Mouse (Mus musculus) cerebellum, adult (tissue): ENCODE results near the gene Pds5b.
"Not testable (repeated sequence)": the region's sequence is repeated elsewhere in the genome, so short reads cannot be mapped to it uniquely, and the experiment has no call there.

Experiments used
- ATAC-seq: cut with Nextera tagmentation; 2 replicates; pipeline ENCODE4 v1.9.2; 2017; ENCODE audit warnings: mild to moderate bottlenecking, moderate library complexity, mixed read lengths; ENCODE audit not compliant: insufficient number of reproducible peaks, low FRiP score, low TSS enrichment

The Pds5b gene

DNA sequence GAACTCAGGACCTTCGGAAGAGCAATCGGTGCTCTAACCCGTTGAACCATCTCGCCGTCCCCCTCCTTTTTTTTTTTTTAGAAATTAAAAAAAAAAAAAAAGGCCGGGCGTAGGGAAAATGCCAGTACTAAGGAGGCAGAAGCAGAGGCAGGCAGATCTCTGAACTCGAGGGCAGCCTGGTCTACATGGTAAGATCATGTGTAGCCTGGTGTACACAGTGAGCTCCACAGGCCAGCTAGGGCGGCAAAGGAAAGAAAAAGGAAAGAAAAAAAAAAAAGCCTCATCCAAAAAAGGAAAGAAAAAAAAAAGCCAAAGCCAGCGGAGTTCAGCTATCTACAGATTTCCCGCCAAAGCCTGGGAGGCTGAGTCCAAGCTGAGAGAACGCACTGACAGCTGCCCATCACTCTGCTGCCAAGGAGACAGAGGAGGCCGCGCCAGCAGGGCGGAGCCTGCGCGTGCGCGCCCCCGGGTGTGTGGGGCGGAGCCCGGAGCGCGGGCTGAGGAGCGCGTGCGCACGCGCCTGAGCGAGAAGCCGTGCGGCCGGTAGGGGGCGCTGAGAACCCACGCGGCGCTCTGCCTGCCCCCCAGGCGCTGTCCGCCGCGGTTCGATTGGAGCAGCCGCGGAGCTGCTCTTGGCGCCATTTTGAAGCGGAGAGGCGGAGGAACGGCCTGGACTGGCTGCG, at the start of gene Pds5b:
Gene Pds5b (plus strand): TSS at position 587 of the 683 bp plus-strand sequence.
- ATAC-seq: peak; percentile 95

DNA sequence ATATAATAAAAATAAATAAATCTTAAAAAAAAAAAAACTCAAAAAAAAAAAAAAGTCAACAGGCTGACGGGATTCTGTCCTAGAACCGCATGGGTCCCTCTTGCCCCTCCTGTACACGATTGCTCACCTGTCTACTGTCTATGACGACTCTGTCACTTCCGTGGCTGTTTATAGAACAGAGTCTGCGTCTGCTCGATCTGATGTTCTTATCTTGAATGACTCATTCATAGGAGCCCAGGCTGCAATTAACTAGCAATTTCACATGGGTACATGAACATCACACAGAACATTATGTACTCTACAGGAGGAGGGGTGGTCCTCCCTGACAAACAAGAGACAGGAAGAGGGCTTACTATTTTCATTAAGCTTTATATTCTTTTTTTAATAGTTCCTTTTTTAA, 48.0 kb upstream of the Pds5b start:
- ATAC-seq: no peak

DNA sequence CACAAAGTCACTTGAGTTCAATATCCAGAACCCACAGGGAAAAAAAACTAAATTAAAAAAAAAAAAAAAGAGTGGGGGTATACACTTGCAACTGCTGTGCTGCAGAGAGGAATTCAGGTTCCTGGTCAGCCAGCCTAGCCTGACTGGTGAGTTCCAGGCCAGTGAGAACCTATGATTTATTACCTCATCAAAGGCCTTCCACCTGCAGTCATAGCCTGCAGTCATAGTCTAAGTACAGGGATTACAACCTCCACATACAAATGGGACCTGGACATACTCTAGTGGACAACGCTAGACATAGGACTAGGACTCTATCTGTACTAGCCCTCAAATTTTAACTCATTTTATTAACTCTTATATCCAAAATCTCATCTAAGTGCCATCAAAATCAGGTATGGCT, 44.3 kb upstream of the Pds5b start:
- ATAC-seq: no peak

DNA sequence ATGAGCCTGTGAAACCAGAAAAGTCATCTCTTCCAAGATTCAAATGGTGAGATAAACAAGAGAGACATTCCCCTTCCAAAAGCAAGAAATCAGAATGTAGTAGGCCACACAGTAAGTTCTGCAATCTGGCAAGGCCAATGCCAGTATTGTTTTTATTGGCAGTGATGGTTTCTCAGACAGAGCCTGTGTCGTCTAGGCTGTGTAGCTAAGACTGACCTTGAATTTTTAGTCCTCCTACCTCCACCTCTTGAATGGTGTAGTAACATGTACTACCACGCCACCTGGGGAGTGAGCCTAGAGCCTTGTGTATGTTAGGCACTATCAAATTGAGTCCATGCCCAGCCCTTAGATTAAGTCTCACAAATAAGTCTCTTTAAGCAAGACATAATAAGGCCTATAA, 43.8 kb upstream of the Pds5b start:
- ATAC-seq: no peak

DNA sequence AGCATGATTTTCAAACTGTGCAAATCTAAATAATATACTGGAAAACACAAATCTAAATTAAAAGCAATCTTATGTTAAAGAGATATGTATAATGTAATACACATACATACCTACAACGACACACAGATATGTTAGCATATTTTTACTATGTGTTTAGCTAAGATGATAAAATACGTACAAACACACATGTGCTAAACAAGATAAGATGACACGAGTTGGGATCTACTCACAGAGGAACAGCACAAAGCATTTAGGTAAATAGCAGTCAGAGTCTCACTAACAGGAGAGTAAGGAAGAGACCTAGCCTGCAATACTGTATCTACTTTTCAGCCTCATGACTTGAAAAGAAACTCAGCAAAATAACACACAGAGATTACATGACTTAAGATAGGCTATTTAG, 32.1 kb upstream of the Pds5b start:
- no peak for ATAC-seq

DNA sequence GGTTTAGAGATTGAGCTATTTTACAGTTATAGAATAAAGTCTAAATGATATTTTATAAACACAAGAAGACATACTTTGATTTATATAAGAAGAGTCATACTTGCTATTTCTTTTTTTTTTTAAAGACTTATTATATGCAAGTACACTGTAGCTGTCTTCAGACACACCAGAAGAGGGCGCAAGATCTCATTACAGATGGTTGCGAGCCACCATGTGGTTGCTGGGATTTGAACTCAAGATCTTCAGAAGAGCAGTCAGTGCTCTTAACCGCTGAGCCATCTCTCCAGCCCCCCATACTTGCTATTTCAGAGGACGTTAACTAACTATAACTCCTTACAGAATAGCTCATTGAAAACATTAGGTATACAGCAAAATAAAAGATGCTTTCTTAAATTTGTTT, 30.1 kb upstream of the Pds5b start:
- not testable (repeated sequence) for ATAC-seq

DNA sequence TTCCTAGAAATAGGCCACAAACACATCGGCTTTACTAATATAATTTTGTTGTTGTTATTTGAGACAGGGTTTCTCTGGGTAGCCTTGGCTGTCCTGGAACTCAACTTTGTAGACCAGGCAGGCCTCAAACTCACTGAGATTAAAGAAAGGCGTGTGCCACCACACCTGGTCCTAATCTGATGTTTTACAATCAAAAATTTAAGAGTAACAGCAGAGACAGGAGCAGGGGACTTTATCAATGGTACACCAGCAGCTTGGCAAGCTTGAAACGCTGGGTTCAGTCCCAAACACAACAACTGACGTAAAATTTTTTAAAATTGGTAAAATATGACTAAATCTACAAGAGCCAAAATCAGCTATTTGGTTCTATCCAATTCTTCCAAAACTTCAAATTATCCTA, 28.6 kb upstream of the Pds5b start:
- no peak for ATAC-seq

DNA sequence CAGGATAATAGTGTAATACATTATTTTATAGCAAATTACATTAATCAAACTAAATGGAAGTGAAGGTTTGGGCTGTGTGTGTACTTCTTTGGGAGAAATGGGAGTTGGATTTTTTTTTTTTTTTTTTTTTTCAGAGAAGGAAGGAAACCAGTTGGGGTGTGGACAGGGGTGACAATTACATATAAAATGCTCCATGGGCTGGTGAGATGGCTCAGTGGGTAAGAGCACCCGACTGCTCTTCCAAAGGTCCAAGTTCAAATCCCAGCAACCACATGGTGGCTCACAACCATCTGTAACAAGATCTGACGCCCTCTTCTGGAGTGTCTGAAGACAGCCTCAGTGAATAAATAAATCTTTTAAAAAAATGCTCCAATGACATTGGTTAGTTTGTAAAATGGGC, 21.0 kb upstream of the Pds5b start:
- ATAC-seq: no peak

DNA sequence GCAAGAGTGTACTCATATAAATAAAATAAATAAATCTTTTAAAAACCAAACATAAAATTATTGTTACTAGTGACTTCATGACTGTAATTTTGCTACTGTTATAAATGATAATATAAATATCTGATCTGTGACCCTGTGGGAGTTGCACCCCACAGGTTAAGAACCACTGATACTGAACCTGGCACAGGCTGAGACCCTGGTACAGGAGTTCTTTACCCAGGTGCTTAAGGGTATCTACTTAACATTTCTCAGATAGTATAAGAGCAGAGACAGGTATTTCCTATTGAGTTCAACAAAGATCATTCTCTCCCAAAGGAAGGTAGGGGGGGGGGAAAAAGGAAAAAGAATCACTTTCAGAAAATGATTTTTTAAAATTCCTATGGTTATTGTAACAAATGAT, 19.0 kb upstream of the Pds5b start:
- ATAC-seq: no peak

DNA sequence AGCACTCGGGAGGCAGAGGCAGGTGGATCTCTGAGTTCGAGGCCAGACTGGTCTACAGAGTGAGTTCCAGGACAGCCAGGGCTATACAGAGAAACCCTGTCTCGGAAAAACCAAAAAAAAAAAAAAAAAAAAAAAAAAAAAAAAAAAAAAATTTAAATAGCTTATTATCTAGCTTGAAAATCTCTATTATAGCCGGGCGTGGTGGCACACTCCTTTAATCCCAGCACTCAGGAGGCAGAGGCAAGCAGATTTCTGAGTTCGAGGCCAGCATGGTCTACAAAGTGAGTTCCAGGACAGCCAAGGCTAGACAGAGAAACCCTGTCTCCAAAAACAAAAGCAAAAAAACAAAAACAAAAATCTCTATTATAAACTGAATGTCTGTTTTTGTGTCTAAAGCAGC, 14.1 kb upstream of the Pds5b start:
- not testable (repeated sequence) for ATAC-seq

DNA sequence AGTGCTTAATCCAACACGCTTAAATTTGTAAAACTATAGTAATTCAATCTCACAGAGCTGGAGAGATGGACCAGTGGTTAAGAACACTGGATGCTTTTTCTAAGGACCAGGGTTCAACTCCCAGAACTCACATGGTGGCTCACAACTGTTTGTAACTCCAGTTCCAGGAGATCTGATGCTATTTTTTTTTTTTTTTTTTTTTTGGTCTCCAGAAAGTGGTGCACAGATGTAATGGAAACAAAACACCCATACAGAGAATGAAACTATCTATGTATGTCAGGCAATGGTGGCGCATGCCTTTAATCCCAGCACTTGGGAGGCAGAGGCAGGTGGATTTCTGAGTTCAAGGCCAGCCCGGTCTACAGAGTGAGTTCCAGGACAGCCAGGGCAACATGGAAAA, 13.2 kb upstream of the Pds5b start:
- ATAC-seq: not testable (repeated sequence)

DNA sequence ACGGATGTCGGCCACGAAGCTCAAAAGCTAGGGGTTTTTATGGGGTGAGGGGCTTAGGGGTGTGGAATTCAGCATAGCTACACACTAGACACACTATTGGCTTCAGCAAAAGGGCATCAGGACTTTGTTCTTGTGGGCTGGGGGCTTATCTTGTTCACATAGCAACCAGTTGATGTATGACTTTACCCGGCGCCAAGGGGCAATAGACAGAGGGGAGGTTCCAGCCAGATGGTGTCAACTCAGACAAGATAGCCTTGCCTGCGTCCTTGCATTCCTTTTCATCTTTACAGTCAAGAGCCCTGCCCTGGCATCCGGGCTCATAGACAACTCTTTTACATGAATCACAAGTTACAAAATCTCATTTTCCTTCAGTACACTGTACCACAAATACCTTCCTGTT, 9.6 kb upstream of the Pds5b start:
- ATAC-seq: not testable (repeated sequence)

DNA sequence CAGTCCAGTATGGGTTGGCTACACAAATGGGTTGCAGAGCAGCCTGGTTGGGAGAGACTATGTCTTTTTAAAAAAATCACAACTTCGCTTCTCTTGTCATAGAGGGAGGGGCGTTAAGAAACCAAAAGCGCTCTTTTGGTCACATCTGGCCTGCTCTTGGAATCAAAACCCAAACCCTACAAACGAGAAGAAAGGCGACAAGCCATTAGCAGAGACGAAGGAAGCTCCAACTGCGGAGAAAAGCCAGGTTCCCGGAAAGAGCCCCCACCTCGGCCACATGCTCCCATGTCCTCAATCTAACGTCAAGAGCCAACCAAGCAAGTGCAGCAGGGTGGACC, 8.8 kb upstream of the Pds5b start:
- no peak; the same call in 1 of the 2 replicates for ATAC-seq

DNA sequence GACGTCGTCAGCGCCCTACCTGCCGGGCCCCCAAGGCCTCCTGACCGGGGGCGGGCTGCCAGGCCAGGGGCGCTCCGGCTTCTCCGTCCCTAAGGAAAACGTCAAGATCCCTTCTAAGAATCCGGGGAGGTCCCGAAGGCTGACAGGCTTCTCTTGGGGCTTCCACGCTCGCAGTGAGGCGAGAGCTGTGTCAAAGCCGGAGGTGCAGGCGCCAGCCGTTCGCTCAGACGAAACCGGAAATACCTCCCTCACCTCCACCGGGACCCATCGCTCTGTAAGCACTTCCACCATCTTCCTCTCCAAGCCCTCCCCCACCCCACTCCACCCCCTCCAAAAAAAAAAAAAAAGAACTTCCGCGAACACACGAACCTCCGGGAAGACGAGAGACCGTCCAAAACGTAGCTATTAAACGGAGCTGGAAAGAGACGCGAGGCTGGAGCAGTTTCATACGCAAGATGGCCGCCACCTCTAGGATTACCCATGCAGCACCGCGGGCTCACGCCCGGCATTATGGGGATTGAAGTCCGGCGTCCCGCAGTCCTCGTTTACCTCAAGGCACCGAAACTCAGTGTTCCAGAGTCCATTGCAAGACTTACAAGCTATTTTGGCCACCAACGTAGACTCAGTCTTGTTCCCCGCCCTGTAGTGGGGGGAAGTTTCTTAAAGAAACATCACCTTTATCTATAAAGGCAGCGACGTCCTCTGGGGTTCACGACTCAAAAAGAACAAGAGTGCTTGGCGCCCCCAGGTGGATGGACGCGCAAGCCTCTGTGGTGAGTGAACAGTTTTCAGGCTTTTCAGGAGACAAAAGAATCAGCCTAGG, 8.2 kb upstream of the Pds5b start:
- peak; percentile 99 for ATAC-seq

DNA sequence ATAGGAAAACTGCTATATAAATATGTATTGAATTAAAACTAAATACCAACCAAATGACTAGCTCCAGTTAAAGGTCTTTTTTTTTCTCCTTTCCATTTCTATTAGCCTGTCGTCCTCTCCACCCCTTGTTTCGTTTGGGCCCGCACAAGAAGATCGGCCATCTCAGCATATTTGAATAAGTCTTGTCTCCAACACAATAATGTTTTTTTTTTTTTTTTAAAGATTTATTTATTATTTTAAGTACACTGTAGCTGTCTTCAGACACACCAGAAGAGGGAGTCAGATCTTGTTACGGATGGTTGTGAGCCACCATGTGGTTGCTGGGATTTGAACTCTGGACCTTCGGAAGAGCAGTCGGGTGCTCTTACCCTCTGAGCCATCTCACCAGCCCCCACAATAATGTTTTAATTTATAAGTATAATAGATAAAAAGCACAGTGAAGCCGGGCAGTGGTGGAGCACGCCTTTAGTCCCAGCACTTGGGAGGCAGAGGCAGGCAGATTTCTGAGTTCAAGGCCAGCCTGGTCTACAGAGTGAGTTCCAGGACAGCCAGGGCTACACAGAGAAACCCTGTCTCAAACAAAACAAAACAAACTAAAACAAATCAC, 7.3 kb upstream of the Pds5b start, which contains the start of gene N4bp2l2:
Gene N4bp2l2 (minus strand): TSS at position 51 of the 607 bp plus-strand sequence.
- ATAC-seq: not testable (repeated sequence)

DNA sequence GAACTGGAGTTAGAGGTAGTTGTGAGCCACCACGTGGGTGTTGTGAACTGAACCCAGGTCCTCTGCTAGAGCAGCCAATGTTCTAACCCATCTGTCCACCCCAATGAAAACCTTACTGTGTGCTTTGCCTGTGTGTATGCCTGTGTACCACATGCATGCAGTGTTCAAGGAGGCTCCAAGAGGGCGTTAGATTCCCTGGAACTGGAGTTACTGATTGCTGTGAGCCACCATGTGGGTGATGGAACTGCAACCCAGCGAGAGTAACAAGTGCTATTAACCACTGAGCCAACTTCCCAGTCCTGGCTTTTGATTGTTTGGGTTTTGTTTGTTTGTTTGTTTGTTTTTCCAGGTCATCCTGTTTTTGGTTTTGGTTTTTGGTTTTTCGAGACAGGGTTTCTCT, 4.8 kb upstream of the Pds5b start:
- no peak for ATAC-seq

DNA sequence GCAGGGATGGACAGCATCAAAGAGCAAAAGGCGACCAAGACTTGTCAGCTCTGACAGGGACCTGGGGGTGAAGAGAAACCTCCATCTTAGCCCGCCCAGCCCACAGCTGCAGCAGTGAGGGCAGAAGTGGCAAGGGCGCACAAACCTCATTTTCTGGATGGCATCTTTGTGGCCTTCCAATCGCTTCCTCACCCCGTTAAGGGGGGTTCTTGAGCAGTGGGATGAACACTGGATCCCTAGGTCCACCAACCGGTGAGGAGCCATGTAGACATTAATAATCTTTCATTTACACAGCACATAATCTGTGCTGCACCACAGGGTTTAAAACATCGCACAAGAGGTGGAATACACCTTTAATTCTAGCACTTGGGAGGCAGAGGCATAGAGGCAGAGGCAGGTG, 1.2 kb upstream of the Pds5b start:
- no peak for ATAC-seq

DNA sequence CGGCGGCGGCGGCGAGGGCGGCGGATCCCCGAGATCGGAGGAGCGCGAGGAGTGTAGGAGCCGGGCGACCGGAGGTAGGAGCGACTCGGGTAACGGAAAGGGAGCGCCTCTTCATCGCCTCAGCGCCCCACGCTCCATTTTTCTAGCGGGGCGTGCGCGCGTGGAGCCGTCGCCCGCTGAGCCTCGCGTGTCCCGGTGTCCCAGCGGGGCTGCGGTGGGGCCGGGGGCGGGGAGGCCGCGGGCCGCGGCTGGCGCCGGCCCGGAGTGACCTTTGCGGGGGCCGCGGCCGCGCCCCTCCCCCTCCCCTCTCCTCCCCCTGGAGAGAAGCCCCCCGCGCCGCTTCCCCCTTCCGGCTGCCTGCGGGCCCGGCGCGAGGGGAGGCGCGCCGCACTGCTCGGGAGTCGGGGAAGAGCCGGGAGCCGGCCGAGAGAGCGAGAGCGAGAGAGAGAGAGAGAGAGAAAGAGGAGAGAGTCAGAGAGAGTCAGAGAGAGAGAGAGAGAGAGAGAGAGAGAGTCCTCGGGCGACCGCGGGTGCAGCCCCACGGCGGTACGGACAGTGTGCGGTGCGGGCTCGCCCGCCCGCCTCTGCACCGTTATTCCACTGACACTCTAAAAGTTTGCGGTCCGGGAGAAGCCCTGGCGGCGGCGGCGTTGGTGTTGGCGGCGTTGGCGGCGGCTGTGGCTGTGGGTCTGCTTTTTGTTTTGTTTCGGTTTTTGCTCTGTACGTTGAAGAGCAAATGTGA, 512 bp downstream of the Pds5b start:
- no peak for ATAC-seq

DNA sequence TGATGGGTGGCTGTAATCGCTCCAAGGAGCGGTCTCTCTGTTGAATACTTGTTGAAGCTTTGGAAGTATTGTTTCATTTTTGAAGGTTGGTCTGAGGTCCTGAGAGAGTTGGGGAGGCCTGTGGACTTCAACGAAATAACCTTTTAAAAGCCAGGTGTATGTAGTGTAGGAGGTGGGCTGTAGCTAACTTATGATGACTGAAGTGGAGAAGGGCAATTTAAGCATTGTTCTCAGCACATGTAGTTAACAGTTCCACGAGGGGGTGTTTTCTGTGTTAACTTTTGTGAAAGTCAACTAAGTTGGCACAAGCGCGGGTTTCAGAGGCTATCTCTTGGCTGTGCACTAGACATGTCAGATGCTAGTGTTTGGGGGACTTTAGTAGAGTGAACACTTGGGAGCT, 1.3 kb downstream of the Pds5b start:
- ATAC-seq: no peak

DNA sequence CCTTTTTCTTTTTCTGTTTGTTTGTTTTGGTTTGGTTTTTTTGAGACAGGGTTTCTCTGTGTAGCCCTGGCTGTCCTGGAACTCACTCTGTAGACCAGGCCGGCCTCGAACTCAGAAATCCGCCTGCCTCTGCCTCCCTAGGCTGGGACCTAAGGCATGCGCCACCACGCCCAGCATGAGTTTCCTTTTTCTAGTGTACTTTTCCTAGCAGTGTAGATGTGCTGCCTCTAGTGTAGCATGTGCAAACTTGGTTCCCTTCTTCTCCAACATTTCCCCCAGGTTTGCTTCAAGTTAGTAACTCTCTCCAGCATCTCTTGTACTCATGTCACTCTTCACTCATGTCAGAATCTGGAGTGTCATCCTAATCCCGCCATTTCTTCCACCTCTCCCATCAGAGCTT, 9.3 kb downstream of the Pds5b start:
- ATAC-seq: not testable (repeated sequence)

DNA sequence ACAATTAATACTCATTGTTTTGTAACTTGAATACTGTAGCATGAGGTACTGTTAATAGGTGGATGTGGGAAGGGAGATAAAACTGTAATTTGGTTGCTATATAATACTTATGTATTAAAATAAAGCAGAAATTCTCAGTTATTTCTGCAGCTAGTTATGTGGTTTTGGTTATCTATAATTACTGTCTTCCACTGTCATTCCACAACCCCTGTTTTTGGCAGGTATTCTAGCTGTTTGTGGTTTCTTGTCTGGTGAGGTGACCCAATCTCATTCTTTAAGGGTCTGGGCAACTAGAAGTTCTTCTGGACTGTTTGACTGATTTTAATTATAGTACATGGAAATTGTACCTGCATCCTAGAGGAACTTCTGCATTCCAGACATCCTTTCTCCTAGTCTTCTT, 17.1 kb downstream of the Pds5b start:
- ATAC-seq: no peak
